Mouse (Mus musculus) urinary bladder, postnatal 14 days (tissue): ENCODE results near the gene Nub1.

Experiments
- DNase-seq: peaks from one replicate; pipeline ENCODE4 v3.0.0; 2021; ENCODE audit warnings: low spot score

The Nub1 gene

DNA sequence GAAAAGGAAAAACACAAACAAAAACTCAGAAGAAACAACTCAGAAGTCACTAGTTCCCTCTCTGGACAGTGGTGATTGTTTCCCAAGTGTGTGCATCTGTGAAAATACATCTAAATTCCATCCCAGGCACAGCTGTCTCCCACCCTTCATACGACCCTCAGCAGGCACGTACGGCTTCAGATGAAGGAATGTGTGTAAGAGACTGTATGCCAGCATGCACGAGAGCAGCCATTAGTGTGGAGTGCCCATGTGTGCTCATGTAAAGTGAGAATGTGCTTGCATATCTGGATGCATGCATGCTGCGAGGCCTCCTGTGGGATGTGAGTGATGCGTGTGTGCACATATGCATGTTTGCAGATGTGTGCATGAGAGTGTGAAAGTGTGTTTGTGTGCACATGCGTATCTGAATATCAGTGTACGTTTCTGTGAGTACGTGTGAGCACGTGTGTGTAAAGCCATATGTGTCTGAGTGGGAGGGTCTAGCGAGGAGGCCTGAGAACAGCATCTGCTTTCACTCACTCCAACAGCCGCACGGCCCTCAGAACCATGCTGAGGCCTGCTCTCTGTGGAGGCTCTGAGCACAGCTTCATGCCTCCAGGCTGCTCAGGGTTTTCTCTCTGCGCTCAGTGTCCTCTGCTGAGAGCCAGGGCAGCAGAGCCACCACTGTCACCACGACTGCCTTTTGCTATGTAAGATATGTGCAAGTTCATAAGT lies 56.0 kb downstream of the Nub1 start:
- no peak for DNase-seq

DNA sequence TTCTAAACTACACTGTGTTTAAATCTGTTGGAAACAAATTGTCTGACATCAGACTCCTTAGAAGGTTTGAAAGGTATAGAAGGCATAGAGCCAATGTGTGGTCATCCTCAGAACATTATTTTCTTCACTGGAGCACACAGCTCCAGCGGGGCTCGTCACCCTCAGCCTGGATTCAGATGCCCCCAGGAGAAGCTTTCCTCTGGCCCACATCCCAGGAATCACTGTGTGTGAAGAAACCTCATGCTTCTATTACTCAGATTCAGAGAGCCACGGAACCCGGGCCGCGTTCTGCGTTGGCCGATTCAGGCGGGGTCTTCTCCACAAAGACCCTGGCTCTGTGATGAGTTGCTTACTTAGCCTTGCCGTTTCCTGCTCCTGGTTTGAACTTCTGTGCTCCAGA lies 58.6 kb downstream of the Nub1 start:
- no peak for DNase-seq

DNA sequence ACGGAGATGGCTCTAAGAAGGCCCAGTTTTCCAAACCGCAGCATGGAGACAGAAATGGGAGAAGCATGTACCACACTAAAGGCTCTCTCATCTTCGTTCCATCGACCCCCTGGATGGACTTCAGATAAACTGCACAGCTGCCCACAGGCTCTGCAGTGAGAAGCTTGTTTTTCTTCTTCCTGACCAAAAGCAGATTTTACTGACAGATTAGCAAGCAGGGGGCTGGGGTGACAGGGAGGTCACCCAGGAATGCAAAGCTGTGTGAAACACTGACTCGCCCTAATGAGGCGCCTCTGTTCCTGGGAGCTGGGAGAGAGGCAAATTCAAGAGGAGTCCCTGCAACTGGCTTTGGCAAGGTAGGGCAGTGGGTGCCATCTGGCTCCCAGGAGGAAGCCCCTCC lies 62.2 kb downstream of the Nub1 start:
- DNase-seq: no peak

DNA sequence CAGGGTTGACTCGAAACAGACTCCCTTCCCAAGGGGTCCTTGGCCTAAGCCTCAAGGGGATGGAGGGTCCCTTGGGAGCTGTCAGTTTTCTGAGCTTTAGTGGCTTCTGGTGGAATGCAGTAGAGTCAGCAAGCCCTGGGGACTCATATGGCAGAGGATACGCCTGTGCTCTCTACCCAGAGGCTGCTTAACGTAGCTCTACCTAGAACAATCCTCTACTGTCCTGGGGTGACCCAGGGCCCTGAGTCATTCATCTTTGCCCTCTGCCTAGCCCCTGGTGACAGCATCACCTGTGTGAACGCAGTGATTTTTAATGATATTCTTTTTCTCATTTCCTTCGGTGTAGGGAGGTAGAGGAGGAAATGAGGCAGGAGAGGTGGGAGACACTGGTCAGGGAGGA lies 64.4 kb downstream of the Nub1 start:
- no peak for DNase-seq

DNA sequence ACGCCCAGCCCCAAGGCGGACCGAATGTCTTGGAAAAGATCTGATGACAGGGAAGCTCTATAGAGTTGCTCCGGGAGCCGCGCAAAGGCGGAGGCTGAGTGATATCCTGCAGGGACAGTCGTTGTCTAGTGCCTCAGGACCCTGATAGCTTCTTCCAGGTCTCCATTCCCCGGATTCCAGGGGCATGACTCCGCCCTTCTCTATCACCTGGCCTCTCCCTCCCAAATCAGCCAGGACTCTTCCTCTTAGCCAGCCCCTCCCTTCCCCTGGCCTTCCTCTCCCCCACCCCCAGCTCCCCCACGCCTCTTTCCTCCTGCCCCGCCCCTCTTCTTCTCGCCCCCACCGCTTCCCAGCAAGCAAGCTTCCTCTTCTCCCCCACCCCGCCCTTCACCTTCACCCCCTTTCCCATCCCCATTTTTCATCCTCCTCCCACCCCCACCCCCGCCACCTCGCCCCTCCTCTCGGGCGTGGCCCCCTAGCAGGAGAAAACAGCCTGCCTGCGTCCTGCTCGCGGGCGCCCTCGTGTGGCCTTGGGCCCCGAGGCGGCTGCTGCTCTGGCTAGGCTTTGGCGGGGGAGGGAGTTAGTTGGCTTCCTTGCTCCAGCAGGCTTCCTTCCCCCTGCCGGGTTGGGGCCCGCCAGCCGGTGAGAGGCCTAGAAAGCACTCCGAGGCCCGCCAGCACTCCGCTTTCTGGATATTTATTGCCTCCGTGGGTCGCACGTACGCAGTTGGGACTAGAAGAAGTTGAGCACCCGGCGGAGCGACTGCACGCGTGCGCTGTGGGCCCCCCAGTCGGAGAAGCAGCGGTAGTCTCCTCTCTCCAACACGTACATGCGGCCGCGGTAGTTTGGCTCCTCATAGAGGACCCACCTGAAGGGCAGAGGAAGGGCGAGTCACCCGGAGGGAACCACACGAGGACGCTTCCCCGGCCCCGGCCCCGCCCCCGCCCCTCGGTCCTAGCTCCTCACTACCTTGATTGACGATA lies 65.3 kb downstream of the Nub1 start:
- peak; percentile 90 for DNase-seq

DNA sequence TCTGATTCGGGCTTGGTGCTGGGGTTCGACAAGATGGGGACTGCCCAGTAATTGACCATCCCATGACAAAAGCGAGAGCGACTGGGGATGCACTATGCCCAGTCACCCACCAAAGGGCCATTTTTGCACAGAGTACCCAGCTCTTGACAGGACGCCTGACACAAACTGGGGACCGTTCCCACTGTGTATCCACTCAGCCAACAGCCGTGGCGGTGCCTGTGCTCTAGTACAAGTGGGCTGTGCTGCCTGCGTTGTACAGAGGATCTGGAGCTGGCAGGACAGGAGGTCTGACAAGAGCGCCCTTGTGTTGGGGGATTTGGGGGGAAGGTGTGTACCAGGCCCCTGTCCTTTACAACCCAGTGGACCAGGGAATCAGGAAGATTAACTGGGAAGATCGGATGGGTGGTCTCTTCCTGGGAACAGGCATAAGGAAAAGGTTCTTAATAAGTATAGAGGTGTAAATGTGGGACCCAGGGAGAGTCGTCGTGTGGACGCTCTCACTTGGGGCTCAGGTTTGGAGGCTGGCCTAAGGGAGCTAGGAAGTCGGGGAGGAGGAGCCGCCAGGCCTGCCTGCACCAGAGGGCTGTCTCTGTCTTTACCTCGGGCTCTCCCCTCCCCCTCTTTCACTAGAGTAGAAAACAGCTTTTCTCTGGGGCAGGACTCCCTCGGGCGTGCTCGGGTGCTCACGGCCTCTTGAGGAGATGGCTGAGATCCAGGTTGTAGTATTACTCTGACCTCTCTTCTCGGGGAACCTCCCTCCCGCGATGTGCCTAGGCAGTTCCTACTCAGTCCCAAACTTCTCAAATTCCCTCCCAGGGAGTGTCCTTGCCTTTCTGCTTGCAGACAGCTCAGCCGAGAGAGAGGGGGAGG lies 66.2 kb downstream of the Nub1 start:
- DNase-seq: peak; percentile 77

DNA sequence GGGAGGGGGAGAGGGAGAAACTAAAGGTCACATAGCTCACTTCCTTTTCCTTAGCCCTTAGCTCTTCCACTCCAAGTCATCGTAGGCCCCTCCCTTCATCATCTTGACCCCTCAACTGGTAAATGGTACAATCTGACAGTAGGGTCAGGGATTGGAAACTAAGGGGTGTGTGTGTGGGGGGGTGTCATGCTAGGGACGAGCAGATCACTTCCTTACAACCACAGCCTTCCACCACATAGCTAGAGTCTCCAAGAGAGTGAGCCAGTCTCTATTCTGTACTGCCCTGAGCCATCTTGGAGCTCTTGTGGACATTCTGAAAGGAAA lies 66.8 kb downstream of the Nub1 start:
- no peak for DNase-seq

DNA sequence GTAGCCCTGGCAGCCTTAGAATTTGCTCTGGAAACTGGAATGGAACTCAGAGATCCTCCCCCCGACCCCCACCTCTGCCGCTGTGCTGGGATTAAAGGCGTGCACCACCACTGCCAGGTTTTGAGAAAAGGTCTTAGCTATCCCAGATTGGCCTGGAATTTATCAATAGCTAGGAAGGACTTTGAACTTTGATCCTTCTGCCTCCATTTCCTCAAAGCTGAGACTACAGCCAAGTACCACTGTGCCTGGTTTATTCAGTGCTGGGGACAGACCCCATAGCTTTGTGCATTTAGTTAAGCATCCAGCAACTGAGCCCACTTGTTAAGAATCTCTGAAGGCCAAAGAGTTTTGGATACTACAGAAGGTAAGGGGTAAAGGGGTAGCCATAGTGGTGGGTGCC lies 71.6 kb downstream of the Nub1 start:
- DNase-seq: no peak

DNA sequence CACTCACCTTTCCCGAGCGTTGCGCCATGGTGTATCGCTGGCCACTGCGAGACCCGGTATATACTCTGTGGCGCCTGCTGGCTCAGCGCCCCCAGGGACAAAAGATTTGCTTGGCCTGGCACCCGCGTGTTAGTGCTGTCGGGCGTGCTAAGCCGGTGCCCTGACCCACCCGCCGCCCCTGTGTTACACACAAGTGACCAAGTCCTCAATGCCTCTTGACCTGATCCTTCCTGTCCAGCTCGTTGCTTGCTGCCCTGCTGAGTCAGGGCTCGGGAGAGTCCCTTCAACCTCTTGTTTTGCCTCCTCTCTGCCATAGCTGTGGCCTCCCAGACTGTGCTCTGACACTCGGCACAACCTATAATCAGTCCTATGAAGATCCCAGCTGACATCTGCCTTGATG lies 72.5 kb downstream of the Nub1 start, which contains the start of gene Crygn:
Gene Crygn, minus strand, starts transcription at position 193 of the 400 bp plus-strand sequence.
- no peak for DNase-seq
